Mouse (Mus musculus) liver, embryonic 14.5 days (tissue): ENCODE measurements at regions not wholly inside any gene's neighbourhood (a gene's known extent, or its start where the extent isn't known, plus 50 kb on each side); places are given as distances from the start of the nearest gene placed in this dataset.
"Not testable (repeated sequence)": the region's sequence is repeated elsewhere in the genome, so short reads cannot be mapped to it uniquely, and the experiment has no call there.

ENCODE experiments used
- CTCF ChIP-seq: IDR thresholded peaks from 2 replicates; pipeline ENCODE4 v1.5.1; 2016; ENCODE audit warnings: antibody characterized with exemption, low read depth, control low read depth
- EP300 ChIP-seq: IDR thresholded peaks from 2 replicates; pipeline ENCODE4 v1.6.1; 2016; ENCODE audit warnings: antibody characterized with exemption, low read depth

- not testable (repeated sequence) for TF ChIP-seq CTCF, EP300
Observed at GRCm38 (mm10) chr10:15793185-15793584, 1075.2 kb upstream of the Gje1 start.
